Mouse (Mus musculus): Measurements from ENCODE around the gene Npas4.
"Not testable (repeated sequence)": the region's sequence is repeated elsewhere in the genome, so short reads cannot be mapped to it uniquely, and the experiment has no call there.

Npas4 gene

GRCm38 (mm10) chr19:4990256-4990625, at the start of gene Npas4:
Gene Npas4 (minus strand): TSS chr19:4990316.
- DNase-seq (ENCODE audit: extremely low read depth, low read depth): no peak

- no peak for DNase-seq (ENCODE audit: extremely low read depth, low read depth)
These were observed 49.4 kb upstream of the Npas4 start for GRCm38 (mm10) chr19:5039301-5040114.

- peak; percentile 59 for DNase-seq (ENCODE audit: extremely low read depth, low read depth)
These were observed 48.6 kb upstream of the Npas4 start, which contains the start of the genes B4gat1 and AC124502.3 for GRCm38 (mm10) chr19:5038709-5039156. Gene B4gat1 (plus strand): TSS chr19:5038826. Gene AC124502.3 (plus strand): TSS chr19:5038891.

GRCm38 (mm10) chr19:5037678-5038571, 47.8 kb upstream of the Npas4 start:
- DNase-seq (ENCODE audit: extremely low read depth, low read depth): peak; percentile 71

- DNase-seq (ENCODE audit: extremely low read depth, low read depth): no peak
These were observed 46.5 kb upstream of the Npas4 start for GRCm38 (mm10) chr19:5036577-5036976.

- no peak for DNase-seq (ENCODE audit: extremely low read depth, low read depth)
These were observed 42.6 kb upstream of the Npas4 start for GRCm38 (mm10) chr19:5032686-5033085.

GRCm38 (mm10) chr19:5026111-5026510, 36.0 kb upstream of the Npas4 start:
- DNase-seq (ENCODE audit: extremely low read depth, low read depth): no peak

- DNase-seq (ENCODE audit: extremely low read depth, low read depth): peak; percentile 76
These were observed 33.7 kb upstream of the Npas4 start, which contains the start of gene Slc29a2 for GRCm38 (mm10) chr19:5023621-5024479. Gene Slc29a2 (plus strand): TSS chr19:5023860.

GRCm38 (mm10) chr19:5021416-5021815, 31.3 kb upstream of the Npas4 start:
- DNase-seq (ENCODE audit: extremely low read depth, low read depth): no peak

- DNase-seq (ENCODE audit: extremely low read depth, low read depth): no peak
These were observed 28.1 kb upstream of the Npas4 start for GRCm38 (mm10) chr19:5018191-5018590.

GRCm38 (mm10) chr19:5017611-5018010, 27.5 kb upstream of the Npas4 start:
- no peak for DNase-seq (ENCODE audit: extremely low read depth, low read depth)

- peak; percentile 56 for DNase-seq (ENCODE audit: extremely low read depth, low read depth)
These were observed 26.7 kb upstream of the Npas4 start for GRCm38 (mm10) chr19:5016782-5017181.

- DNase-seq (ENCODE audit: extremely low read depth, low read depth): no peak
These were observed 26.2 kb upstream of the Npas4 start for GRCm38 (mm10) chr19:5016221-5016742.

- DNase-seq (ENCODE audit: extremely low read depth, low read depth): peak; percentile 35
These were observed 24.9 kb upstream of the Npas4 start for GRCm38 (mm10) chr19:5014961-5015398.

- no peak for DNase-seq (ENCODE audit: extremely low read depth, low read depth)
These were observed 23.0 kb upstream of the Npas4 start for GRCm38 (mm10) chr19:5013138-5013537.

GRCm38 (mm10) chr19:5004925-5005324, 14.8 kb upstream of the Npas4 start:
- no peak for DNase-seq (ENCODE audit: extremely low read depth, low read depth)

- DNase-seq (ENCODE audit: extremely low read depth, low read depth): not testable (repeated sequence)
These were observed 13.5 kb upstream of the Npas4 start for GRCm38 (mm10) chr19:5003644-5004043.

GRCm38 (mm10) chr19:5001666-5002406, 11.7 kb upstream of the Npas4 start:
- DNase-seq (ENCODE audit: extremely low read depth, low read depth): peak; percentile 22

- no peak for DNase-seq (ENCODE audit: extremely low read depth, low read depth)
These were observed 9.5 kb upstream of the Npas4 start for GRCm38 (mm10) chr19:4999445-5000140.

Measured in MEL-GATA-1-ER (cell line).